Mouse (Mus musculus) mesoderm, embryonic 11.5 days (tissue): ENCODE measurements around the gene Trp53i11.

Experiments
- DNase-seq: peaks from one replicate; pipeline ENCODE4 v3.0.0-alpha.2; 2012; ENCODE audit warnings: low read depth, low spot score

The Trp53i11 gene

GRCm38 (mm10) chr2:93199531-93199974 is 12.2 kb downstream of the Trp53i11 start:
- DNase-seq, result peak; percentile 85

DNA sequence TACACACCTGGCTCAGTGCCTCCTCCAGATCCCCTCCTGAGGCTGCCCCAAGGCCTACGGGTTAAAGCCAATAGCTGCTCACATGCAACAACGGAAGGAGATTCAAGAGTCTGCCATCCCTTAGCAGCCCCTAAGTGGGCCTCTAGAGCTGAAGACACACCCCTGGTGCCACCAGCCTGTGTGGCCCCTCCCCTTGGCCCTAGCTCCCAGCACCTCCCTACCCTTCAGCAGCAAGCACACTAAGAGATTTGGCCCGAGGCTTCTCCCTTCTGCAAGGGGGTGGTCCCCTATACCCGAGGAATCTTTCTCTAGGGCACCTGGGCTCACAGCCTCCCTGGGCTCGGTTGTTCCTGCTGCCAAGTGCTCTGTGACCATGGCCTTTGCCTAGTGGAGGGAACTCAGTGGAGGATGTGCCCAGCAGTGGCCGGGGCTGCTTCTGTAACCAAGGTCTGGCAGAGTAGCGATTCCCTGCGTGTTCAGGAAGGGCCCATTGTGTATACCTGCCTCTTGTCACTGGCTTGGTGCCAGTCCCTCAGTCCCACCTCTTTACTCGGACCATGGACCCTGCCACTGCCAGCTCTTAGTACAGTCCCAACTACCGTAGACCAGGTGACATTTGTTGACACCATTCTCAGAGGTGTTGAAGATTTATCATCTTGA is 13.5 kb downstream of the Trp53i11 start:
- DNase-seq, result no peak

DNA sequence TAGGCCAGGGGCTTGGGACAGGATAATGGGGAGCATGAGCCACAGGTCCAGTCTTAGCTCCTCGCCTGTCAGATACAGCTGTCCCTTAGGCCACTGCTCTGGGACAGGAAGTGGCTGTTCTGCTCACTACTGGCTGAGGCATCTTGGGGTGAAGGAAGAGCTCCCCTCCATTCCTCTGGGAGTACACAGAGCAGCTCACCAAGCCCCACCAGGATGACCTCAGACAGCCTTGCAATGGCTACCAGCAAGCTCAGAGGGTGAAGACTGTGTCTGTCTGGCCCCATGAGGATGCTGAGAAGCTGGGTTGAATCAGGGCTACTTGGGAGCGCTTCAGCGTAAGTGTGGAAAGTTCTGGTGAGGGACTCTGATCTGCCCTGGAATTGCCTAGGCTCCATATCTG is 14.6 kb downstream of the Trp53i11 start:
- DNase-seq, result no peak

DNA sequence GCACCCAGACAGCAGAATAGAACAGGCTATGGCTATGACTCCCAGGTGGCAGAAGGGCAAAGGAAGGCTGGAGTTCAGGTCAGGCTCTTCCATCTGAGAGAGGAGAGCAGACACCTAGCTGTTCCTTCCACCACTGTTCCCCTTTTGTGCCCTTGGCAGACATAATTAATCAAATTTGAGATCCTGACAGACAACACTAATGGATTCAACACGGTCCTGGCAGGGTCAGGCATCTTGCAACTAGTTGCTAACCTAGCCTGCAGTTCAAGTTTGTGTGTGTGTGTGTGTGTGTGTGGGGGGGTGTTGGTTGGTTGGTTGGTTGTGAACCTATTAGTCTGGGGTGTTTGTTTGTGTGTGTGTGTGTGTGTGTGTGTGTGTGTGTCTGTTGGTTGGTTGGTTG is 15.4 kb downstream of the Trp53i11 start:
- no peak for DNase-seq

DNA sequence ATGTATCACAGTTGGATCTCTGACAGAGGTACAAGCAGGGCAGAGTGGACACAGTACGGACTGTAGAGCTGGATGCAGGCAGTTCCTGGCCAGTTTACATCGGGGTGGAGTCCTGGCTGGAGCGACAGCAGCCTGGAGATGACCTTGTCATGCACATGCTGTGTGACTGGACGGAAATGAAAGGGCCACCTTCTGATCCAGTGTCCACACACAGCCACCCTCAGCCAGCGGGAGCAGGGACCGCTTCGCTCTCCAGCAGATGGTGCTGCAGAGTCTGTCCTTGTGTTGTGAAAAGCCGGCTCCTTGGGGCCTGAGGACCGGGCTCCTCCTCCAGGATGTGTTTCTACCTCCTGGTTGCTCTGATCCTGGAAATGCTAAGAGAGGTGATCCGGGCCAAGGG is 16.3 kb downstream of the Trp53i11 start:
- no peak for DNase-seq

- no peak for DNase-seq
These were observed 17.2 kb downstream of the Trp53i11 start for GRCm38 (mm10) chr2:93204571-93204970.

DNA sequence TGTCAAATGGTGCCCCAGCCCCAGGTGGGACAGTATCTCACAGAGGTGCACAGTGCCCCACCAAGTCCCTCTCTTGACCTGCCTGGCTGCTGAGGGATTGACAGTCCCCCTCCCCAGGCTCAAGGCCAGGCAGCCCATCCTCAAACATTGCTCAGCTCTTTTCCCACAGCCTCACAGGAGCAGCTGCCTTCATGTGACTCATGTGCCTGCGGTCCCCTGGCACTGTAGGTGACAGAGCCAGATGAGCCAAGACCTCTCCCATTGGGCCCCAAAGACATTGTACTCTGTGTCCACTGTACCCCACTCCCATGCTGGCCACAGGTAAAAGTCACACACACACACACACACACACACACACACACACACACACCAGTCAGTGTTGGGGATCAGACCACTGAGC is 18.8 kb downstream of the Trp53i11 start:
- DNase-seq, result no peak

GRCm38 (mm10) chr2:93212386-93212785 is 25.0 kb downstream of the Trp53i11 start:
- no peak for DNase-seq

DNA sequence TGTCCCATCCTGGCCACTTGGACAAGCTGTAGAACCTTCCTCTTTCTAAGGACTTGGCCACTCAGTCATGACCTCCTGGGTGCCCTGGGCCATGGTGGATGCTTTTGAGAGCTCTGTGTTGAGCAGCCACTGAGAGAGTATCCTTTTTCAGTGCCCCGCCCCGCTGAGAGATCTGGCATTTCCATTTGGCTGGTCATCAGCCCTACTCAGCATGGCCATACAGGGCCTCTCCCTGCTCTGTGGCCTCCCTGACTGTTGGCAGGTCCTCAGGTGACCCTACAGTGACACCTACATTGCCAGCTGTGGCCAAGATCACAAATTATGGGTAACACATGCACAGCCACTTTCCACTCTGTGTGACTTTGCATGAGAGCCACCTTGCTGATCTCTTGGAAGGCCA is 25.5 kb downstream of the Trp53i11 start:
- DNase-seq, result no peak

GRCm38 (mm10) chr2:93214192-93214591 is 26.8 kb downstream of the Trp53i11 start:
- no peak for DNase-seq

DNA sequence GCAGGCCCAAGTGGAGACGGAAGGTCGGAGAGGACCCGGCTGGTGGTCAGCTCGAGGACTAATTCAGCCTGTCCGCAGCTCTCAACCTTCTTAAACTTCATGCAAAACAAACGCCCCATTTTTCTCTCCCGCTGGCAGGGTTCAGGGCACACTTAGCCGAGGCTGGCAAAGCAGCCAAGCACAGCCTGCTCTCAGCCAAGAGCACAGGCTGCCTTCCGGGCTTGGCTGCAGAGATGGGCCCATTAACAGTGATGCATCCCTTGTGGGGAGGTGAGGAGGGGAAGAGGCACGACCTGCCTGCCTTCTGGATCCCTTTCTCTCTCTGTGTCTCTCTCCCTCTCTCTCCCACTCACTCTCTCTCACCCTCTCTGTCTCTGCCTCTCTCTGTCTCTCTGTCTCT is 28.4 kb downstream of the Trp53i11 start:
- no peak for DNase-seq

DNA sequence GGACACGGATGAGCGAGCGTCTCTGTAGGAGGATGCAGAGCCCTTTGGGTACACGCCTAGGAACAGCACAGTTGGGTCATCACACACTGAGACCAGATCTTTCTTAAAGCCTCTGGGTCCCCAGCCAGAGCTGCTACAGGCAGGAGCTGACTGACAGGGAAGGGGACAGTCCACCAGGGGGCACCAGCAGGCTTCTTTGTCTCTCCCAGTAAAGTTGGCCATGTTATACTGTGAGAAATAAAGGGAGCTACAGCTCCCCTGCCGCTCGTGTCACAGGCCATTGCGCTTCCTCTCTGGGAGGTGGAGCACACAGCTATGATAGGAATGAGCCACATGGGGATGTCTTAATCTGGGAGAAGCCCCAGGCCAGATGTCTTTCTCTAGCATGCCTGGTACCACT is 29.7 kb downstream of the Trp53i11 start:
- peak; percentile 89 for DNase-seq

DNA sequence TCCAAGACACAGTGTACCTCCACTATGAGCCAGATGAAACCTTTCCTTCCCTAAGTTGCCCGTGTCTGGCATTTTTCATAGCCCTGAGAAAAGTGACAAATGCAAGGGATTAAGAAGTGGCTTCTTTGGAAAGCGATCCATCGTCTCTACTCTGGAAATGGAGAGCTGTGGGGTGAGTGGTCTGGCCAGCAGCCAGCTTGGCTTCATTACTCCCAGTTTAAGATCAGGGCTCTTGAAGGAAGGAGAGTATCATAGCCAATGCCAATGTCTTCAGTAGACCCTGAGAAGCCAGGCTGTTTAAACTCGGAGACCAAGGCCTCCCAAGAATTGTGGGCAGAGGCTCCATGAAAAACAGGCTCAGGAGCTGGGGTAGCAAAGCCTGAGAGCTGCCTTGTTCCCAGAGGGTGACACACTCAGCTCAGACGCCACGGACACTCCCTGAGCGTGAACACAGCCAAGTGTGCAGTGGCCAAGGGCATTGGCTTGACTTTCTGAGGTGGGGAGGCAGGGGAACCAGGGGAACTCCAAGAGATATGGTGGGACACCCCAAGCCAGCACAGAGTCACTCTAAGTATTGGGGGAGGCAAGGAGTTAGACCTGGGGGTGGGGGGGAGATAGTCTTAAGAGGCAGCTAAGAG is 31.1 kb downstream of the Trp53i11 start:
- no peak for DNase-seq

GRCm38 (mm10) chr2:93219576-93219975 is 32.2 kb downstream of the Trp53i11 start:
- DNase-seq, result no peak

- DNase-seq, result no peak
These were observed 33.1 kb downstream of the Trp53i11 start for GRCm38 (mm10) chr2:93220447-93220846.

DNA sequence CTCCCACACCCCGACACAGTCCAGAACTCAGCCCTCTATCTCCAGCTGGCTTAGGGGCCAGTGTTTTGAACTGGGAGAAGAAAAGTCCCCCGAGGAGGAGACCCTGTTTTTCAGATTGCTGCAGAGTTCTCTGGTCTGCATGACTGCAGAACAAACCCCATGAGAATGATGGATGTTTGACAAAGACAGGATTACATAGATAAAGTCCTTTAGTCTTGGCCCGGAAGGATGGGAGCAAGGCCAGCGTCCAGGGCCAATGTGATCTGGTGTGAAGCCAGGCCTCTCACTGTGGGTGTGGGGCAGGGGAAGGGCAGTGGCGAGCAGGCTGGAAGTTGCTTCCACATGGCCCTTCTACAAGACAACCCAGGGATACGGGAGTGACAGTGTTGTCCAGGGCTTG is 36.1 kb downstream of the Trp53i11 start:
- DNase-seq, result no peak

DNA sequence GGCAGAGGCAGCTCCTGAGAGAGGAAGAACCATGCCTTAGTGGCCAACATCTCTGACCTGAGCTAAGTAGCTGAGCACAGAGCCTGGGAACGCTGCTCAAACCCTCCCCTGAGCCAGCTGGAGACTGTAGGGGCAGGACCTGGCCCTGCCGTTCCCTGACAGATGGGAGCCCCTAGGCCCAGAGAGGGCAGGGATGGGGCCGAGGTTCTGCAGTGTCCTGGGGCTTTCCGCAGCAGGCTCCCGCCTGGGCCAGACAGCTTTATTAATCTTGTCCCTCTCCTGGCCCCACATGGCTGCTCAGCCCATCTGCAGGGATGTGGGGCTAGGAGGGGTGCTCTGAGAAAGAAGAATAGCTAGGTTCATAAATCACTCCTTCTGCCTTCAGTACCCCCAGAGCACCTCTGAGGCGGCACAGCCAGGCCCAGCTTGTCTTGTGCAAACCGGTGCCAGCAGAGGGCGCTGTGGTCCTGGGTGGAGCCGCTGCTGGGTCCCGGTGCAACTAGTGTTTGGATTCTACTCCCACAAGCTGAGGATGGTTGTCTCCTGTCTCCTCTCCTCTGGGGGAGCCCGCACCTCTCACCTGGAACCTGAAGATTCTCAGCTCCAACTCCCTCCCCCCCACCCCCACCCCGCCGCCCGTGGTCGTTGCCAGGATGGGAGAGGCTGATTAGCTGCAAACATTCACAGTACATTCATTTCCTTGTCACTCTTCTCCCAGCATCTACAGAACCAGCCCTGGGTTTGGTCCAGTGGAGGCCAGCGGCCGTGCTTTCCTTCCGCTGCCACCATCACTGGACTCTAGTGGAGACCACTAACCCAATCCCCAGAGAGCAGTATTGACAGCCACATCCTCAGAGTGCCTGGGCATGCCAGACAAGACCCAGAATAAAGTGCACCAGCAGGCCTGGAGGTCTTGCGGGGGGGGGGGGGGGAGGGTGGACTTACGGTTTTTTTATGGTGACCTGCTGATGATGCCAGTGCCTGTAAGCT is 39.6 kb downstream of the Trp53i11 start:
- peak; percentile 93 for DNase-seq

DNA sequence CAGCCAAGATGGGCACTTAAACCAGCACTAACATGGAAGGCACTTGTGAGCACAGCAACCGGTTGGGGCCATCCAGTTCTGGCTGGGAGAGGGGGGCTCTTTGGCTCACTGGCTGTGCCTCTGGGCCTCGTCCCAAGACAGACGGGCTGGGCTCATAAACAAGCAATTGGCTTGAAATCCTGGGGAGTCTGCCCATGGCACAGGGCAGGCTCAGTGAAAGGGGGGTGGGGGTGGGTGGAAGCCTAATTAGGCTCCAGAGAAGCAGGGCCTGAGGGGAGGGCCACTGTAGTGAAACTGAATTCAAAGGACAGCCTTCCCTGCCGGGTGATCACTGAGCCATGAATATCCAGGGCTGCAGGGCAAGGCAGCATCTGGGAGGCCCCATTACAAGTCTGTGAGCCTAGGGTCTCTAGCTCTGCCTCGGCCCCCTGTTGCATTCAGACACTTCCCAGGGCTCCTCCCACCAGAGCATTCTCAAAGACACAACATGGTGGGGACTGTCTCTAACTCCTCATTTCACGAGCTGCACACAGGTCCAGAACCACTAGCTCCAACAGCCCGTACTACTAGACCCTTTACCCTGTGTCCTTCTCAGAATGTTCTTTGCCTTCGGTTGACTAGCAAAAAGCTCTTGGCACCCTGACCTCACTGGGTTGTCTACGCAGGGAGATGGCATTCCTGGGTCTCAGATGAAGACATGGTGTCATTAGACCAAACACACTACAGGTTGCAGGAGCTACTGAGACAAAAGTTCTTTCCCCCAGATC is 40.5 kb downstream of the Trp53i11 start:
- DNase-seq, result peak; percentile 72

DNA sequence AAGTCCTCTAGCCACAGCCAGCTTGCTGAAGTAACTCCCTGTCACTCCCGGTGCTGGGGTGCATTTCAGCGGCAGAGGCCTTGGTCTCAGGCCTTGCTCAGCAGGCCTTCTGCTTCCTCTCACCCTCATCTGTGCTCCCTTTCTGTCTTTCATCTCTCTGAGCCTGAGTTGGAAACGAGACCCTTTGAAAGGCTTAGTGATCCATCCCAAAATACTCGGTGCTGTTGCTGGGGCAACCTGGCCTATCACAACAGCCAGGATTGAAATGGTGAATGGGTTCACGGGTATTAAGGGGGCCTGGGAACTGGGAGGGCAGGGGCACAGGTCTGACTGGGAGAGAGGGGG is 41.1 kb downstream of the Trp53i11 start:
- DNase-seq, result peak; percentile 60

GRCm38 (mm10) chr2:93232141-93232540 is 44.8 kb downstream of the Trp53i11 start:
- no peak for DNase-seq

DNA sequence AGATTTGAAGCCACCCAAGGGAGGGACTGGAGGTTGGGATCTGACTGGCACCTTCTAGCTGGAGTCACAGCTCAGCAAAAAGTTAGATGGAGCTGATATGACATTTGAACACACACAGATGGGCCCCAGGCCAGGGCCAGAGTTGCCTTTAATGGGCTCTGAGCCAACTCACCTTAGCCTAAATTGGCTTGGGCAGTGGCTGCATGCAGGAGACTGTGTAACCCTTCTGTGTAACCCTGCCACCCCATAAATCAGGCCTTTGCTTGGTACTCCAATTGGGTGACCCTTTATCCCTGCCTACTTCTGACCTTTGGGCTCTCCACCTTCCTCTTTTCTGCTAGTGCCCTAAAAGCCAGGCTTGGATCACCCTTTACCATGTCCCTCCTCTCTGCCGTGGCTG is 49.7 kb downstream of the Trp53i11 start:
- DNase-seq, result no peak

DNA sequence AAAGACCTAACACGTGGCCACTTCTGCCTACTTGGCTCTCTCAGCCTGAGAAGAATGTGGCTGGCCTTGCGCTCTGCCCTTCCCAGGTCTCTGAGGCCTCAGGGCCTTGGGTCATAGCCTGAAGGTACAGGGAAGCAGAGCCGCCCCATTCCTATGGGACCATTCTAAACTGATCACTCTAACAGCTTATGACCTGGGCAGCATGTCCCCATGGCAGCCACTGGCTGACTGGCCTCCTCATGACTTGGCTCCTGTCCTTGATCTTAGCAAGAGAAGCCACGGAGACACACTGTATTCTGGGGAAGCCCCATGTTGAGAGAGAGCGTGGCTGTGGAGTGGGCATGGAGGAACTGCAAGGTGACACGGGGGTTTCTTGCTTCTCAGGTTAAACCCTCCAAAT is 51.5 kb downstream of the Trp53i11 start:
- DNase-seq, result no peak
